Mouse (Mus musculus) myocyte (in vitro differentiated cells): ENCODE measurements around the gene Shisal2a.

Source experiments
- CEBPB ChIP-seq: IDR thresholded peaks from 2 replicates; pipeline ENCODE4 v1.6.1; 2011; ENCODE audit warnings: mild to moderate bottlenecking, moderate library complexity; ENCODE audit not compliant: poor library complexity, insufficient read depth, severe bottlenecking
- MAX ChIP-seq: IDR thresholded peaks from one replicate; pipeline ENCODE4 v1.6.1; 2011; ENCODE audit warnings: low read depth, mild to moderate bottlenecking, control low read depth
- MYOD1 ChIP-seq, 3 experiments: IDR thresholded peaks; one replicate each; pipeline ENCODE4 v1.6.1; 2011; ENCODE audit warnings: control low read depth in 2 of 3, low read depth in 2 of 3, mild to moderate bottlenecking in 2 of 3, moderate library complexity in 1 of 3; ENCODE audit not compliant: insufficient read length in 2 of 3, control insufficient read depth in 1 of 3
- POLR2A ChIP-seq: IDR thresholded peaks from one replicate; pipeline ENCODE4 v1.6.1; 2011; ENCODE audit warnings: low read depth, mild to moderate bottlenecking, control low read depth, moderate library complexity; ENCODE audit not compliant: insufficient read length
- POLR2AphosphoS2 ChIP-seq: IDR thresholded peaks from one replicate; pipeline ENCODE4 v1.6.1; 2011; ENCODE audit warnings: low read depth, control low read depth; ENCODE audit not compliant: insufficient read length
- REST ChIP-seq: IDR thresholded peaks from one replicate; pipeline ENCODE4 v1.6.1; 2011; ENCODE audit warnings: mild to moderate bottlenecking, control low read depth, moderate library complexity; ENCODE audit not compliant: insufficient read depth, insufficient read length
- TCF12 ChIP-seq: IDR thresholded peaks from one replicate; pipeline ENCODE4 v1.6.1; 2011; ENCODE audit warnings: mild to moderate bottlenecking, control low read depth; ENCODE audit not compliant: poor library complexity, insufficient read depth, severe bottlenecking
- USF1 ChIP-seq: IDR thresholded peaks from one replicate; pipeline ENCODE4 v1.6.1; 2011; ENCODE audit warnings: low read depth, mild to moderate bottlenecking, control low read depth, moderate library complexity

DNA sequence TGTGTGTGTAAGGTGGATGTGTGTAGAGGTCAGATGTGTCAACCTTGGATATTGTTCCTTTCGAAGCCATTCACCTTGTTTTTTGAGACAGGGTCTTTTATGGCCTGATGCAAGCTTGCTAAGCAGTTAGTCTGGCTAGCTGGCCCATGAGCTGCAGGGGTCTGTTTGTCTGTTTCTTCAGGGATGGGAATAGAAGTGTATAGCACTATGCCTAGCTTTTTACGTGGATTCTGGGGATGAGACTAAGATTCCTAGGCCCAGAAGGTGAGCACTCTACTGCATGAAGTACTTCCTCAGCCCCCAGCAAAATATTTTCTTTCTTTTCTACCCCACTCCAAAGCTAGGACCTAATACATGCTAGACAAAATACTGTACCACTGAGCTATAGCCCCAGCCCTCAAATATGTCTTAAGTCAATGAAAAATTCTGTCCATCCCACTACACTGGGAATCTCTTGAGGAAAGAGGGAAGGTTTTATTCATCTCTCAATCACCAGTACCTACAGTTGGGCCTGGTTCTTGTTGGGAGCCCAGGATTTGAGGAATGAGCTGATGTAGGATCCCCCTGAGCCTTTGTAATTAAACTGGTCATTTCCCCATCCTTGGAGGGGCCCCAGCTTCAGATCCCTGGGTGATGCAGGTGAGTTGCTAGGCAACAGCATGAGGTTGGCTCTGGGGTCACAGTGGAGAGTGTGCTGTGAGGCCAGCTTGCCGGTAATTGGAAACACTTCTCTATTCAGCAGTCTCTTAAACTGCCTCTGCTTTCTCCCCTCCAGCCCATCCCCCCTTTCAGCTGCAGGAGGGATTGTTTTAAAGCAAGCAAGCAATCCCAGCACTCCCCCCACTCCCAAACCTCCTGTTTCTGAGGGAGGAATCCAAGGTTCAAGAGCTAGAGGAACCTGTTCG lies 47.8 kb upstream of the Shisal2a start:
- no peak for TF ChIP-seq POLR2A
- no peak for TF ChIP-seq REST
- no peak for TF ChIP-seq USF1
- TF ChIP-seq TCF12: no peak
- no peak for TF ChIP-seq CEBPB
- TF ChIP-seq POLR2AphosphoS2: no peak
- no peak for TF ChIP-seq MYOD1 (IDR thresholded peaks at IDR 0.05; ENCODE audit: control insufficient read depth in 1 of 3, insufficient read length in 2 of 3, low read depth in 2 of 3)
- TF ChIP-seq MAX: no peak
